Mouse (Mus musculus) ovary, postnatal 10 days (tissue): Measurements from ENCODE around the gene Vmn2r21.
"Not testable (repeated sequence)": the region's sequence is repeated elsewhere in the genome, so short reads cannot be mapped to it uniquely, and the experiment has no call there.

Experiments used
- DNase-seq: peaks from one replicate; pipeline ENCODE4 v3.0.0; 2022; ENCODE audit warnings: low spot score

Gene Vmn2r21

DNA sequence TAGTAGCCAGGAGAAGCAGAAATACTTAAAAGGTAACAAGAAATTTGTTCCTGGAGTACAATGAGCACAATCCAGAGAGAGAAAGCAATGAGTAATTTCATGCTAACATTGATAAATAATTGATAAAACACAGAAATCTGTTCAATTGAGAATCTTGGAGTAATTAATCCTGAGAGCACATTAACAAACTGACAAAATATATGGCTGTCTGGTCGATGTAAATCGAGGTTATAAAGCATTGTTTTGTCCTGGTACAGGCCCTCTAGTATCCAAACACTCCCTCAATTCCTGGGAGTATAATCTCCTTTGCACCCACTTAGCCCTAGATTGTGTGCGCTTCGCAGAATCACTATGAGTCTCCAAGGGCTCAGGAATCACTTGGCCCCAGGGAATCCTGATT is at the start of gene Vmn2r21:
Gene Vmn2r21, minus strand, starts transcription at position 101 of the 400 bp plus-strand sequence.
- DNase-seq = not testable (repeated sequence)

DNA sequence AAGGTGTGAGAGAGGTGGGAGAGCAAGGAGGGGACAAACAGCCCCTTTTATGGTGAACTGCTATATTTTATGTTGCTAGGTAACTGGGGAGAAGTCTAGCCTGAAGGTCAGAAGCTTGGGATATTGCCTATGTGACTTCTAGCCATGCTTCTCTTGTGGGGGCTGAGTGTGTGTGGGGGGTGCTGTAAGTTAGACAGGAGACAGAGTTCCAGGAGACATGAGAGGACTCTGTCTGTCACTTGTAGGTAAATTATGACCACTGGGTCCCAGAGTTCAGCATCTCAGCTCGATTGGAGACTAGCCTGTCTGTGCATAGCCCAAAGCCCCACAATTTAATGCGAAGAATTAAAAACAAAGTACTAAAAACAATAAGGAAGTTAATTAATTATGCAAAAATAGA is 41.5 kb upstream of the Vmn2r21 start:
- DNase-seq = not testable (repeated sequence)

DNA sequence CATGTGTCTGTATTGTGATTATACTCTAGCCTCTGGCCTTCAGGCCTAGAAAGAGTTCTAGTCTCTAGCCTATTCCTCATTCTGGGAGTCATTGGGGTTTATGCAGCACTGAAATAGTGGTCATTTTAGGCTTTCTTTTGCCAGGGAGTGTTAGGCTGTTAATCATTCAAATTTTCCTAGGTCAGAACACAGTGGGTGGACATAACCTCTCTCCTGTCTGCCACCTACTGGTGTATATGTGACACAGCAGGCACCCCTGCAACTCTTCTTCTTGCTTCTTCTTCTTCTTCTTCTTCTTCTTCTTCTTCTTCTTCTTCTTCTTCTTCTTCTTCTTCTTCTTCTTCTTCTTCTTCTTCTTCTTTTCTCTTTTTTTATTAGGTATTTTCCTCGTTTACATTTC is 6.5 kb upstream of the Vmn2r21 start:
- DNase-seq = not testable (repeated sequence)

DNA sequence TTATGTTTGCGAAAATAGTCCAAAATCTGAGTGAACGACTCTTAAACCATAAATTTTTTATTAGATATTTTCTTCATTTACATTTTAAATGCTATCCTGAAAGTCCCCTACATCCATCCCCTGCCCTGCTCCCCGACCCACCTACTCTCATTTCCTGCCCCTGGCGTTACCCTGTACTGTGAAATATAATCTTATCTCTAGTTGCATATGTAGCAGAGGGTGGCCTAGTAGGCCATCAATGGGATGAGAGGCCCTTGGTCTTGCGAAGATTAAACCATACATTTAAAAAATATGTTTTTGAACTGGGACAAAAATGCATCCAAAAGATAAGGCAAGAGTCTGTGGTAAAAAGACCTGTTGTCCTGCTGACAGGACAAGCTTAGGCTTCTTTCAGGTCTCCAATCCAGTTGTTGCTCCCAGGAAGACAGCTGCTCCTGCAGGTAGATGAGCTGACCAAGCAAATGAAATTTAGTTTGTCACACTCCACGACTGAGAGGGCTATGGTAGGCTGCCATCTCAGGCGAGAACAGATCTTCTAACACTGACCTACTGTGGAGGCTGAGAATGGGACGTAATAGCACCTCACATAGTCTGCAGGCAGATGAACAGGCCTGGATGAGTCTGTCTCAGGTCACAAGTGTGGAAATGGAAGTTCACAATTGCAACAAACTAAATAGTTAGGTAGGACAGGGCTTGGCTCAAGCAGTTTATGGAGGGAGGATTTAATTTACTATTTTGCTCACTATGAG is 10.8 kb downstream of the Vmn2r21 start:
- not testable (repeated sequence) for DNase-seq

DNA sequence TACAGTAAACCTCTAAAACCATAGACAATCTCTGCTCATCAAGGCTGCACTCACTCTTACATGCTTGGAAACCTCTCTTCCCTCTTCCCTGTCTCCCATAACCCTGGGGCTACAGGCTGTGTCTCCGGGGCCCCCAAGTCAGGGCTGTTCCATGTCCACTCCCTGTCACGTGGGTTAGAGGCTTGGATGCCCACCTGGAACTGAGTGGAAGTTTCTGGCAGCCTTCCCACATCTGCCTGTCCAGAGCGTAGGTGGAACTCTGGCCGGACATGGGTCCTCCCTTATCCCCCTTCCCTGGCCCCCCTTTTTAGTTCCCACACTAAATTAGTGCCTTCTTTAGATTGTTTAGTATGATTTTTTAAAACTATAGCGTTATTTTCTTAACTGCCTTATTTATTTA is 60.2 kb downstream of the Vmn2r21 start:
- DNase-seq = not testable (repeated sequence)

DNA sequence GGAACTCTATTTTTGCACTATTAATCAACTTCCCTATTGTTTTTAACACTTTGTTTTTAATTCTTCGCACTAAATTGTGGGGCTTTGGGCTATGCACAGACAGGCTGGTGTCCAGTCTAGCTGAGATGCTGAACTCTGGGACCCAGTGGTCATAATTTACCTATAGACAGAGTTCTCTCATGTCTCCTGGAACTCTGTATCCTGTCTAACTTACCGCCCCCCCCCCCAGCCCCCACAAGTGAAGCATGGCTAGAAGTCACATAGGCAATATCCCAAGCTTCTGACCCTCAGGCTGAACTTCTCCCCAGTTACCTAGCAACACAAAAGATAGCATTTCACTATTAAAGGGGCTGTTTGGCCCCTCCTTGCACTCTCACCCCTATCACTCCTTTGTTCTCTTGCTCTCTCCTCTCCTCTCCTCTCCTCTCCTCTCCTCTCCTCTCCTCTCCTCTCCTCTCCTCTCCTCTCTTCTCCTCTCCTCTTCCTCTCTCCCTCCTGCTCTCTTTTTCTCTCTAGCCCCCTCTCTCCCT is 60.7 kb downstream of the Vmn2r21 start:
- not testable (repeated sequence) for DNase-seq

DNA sequence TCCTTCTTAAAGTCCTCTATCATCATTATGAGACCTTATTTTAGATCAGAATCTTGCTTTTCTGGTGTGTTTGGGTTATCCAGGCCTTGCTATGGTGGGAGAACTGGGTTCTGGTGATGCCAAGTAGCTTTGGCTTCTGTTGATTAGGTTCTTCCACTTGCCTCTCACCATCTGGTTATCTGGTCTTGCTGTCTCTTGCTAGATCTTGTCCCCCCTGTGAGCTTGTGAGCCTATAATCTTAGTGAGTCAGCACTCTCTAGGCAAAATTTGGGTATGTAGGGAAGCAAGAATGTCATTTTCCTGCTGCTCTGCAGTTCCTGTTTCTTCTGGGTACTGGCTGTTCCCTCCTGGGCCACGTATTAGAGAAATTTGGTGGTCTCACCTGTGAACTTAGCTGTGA is 64.6 kb downstream of the Vmn2r21 start:
- DNase-seq = not testable (repeated sequence)
